Mouse (Mus musculus): Measurements from ENCODE around the gene Snx10.

DNA sequence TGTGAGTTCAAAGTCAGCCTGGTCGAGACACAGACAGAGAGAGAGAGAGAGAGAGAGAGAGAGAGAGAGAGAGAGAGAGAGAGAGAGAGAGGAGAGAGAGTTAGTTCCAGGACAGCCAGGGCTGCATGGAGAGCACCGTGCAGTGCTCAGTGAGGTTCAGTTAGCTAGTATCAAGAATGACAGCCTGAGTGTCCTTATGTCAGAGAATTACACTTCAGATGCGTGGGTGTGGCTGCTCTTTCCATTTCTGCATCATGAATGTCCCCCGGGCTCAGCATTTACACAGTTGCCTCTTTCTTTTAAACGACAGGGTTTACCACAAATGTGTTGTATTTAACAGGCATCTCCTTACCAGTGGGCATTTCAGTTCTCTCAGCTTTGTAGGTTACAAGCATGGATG is 25.1 kb downstream of the Snx10 start:
- TF ChIP-seq CEBPB (IDR thresholded peaks at IDR 0.05; ENCODE audit: low read depth), result no peak
- TF ChIP-seq MAX (IDR thresholded peaks at IDR 0.05), result no peak
- no peak for TF ChIP-seq CTCF (IDR thresholded peaks at IDR 0.05; ENCODE audit: control insufficient read depth, insufficient read depth, insufficient read length)
- TF ChIP-seq MYOG (IDR thresholded peaks at IDR 0.05; ENCODE audit: control insufficient read depth, extremely low read depth, insufficient read length), result no peak
- no peak for TF ChIP-seq USF1 (IDR thresholded peaks at IDR 0.05; ENCODE audit: low read depth)
- no peak for TF ChIP-seq FOSL1 (IDR thresholded peaks at IDR 0.05; ENCODE audit: insufficient read depth, low read length, poor library complexity, severe bottlenecking)
- no peak for TF ChIP-seq MYOD1 (IDR thresholded peaks at IDR 0.05; ENCODE audit: control insufficient read depth, insufficient read length, low read depth)
